Mouse (Mus musculus) limb, embryonic 13.5 days (tissue): Measurements from ENCODE around the gene Cpne7. TPM values are rescaled to one million over a fixed set of nuclear protein-coding genes. Genes with fewer than 3 reads are reported as not detected.

ENCODE experiments used
- ATAC-seq: fragments of 200-750 bp; cut with Nextera tagmentation; 2 replicates; pipeline ENCODE4 v1.8.0; 2017; ENCODE audit warnings: low read depth, moderate number of reproducible peaks, moderate TSS enrichment; ENCODE audit not compliant: low FRiP score
- H3K27ac ChIP-seq: fragments of 300-500 bp; sonication (generic); 2 replicates; pipeline ENCODE4 v1.5.1; 2015; ENCODE audit warnings: inconsistent platforms, mild to moderate bottlenecking, moderate library complexity
- H3K27me3 ChIP-seq: fragments of 300-500 bp; sonication (generic); 2 replicates; pipeline ENCODE4 v1.6.1; 2015; ENCODE audit warnings: mild to moderate bottlenecking, inconsistent platforms
- H3K36me3 ChIP-seq: fragments of 300-500 bp; sonication (generic); 2 replicates; pipeline ENCODE4 v1.6.1; 2015; ENCODE audit warnings: inconsistent platforms, mild to moderate bottlenecking, moderate library complexity
- H3K4me1 ChIP-seq: fragments of 300-500 bp; sonication (generic); 2 replicates; pipeline ENCODE4 v1.6.1; 2015; ENCODE audit warnings: inconsistent platforms
- H3K4me2 ChIP-seq: fragments of 300-500 bp; sonication (generic); replicated peaks from 2 replicates; pipeline ENCODE4 v1.6.1; 2015; ENCODE audit warnings: inconsistent platforms, mild to moderate bottlenecking, moderate library complexity
- H3K4me3 ChIP-seq: fragments of 300-500 bp; sonication (generic); 2 replicates; pipeline ENCODE4 v1.5.1; 2015; ENCODE audit warnings: moderate library complexity, mild to moderate bottlenecking, inconsistent platforms
- H3K9ac ChIP-seq: fragments of 300-500 bp; sonication (generic); 2 replicates; pipeline ENCODE4 v1.6.1; 2015; ENCODE audit warnings: mild to moderate bottlenecking, inconsistent platforms
- H3K9me3 ChIP-seq: fragments of 300-500 bp; sonication (generic); 2 replicates; pipeline ENCODE4 v1.6.1; 2016; ENCODE audit warnings: inconsistent platforms
- WGBS: fragments of 180-500 bp; shearing (Covaris S2); methylation state at CpG from one replicate; pipeline ENCODE4 v1.1.7; 2015; 5-methylcytosine and 5-hydroxymethylcytosine counted together
- polyA plus RNA-seq: library from polyadenylated mRNA; unstranded; fragments of >200 nt; fragmentation: Nextera tagmentation; extraction: Ambion mirVana; gene quantifications from 2 replicates; pipeline ENCODE4 v1.2.1, GENCODE M21; 2015

Cpne7 gene
- polyA plus RNA-seq, 1 experiment from 2014 or later, result 0.64 TPM

DNA sequence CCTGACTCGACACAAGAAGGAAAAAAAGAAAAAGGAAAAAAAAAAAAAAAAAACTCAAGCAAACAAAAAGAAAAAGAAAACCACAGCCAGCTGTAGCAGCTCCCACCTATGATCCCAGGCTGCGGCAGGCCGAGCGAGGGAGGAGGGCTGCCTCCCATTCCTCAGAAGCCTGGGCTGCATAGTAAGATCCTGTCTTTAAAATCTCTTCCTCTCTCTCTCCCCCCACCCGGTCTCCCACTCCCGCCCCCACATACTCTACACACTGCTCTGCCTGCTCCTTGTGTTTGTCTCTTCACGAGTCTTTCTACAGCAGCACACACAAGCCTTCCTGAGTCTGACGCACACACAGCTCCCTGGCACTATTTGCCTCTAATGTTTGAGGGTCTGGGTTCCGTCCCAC lies 4.9 kb downstream of the Cpne7 start:
- Histone ChIP-seq H3K36me3 (no peaks in the 10 kb centered on the region), H3K9me3 (no peaks in the 10 kb centered on the region), H3K9ac (0 out of 2 replicates have a peak overlapping the region, but pooled peaks have one; percentile 8), H3K4me1 (peaks cover 27% of the 10 kb centered on the region), H3K27ac (no peak overlapping the region), H3K27me3 (peaks cover 78% of the 10 kb centered on the region), H3K4me3 (no peak overlapping the region), H3K4me2 (no peak overlapping the region)
- 60% methylated on average over 9 of the region's 9 CpGs for WGBS
- no peak for ATAC-seq

DNA sequence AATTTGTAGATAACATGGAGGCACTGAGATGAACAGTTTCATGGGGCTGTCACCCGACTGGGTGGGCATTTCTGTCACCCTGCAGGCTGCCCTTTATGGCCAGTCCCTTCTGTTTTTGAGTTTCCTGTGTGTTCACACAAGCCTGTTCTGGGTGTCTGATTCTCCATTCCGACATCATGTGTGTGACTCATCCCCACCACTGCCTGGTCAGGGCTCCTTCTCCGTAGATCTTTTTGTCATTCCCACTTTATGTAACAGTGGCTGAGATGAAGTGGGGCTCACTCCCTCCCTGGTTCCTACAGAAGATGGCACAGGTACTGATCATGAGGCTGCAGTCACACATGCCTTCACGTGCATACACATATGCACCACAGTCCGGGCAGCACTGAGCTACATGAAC lies 5.5 kb downstream of the Cpne7 start:
- no peak for ATAC-seq
- H3K9ac ChIP-seq, result no peak overlapping the region
- peaks cover 77% of the 10 kb centered on the region for H3K27me3 ChIP-seq
- H3K27ac ChIP-seq, result no peak overlapping the region
- H3K36me3 ChIP-seq, result no peaks in the 10 kb centered on the region
- peaks cover 21% of the 10 kb centered on the region for H3K4me1 ChIP-seq
- no peak overlapping the region for H3K4me2 ChIP-seq
- WGBS, result 81% methylated on average over 5 of the region's 5 CpGs
- H3K9me3 ChIP-seq, result no peaks in the 10 kb centered on the region
- H3K4me3 ChIP-seq, result no peak overlapping the region

DNA sequence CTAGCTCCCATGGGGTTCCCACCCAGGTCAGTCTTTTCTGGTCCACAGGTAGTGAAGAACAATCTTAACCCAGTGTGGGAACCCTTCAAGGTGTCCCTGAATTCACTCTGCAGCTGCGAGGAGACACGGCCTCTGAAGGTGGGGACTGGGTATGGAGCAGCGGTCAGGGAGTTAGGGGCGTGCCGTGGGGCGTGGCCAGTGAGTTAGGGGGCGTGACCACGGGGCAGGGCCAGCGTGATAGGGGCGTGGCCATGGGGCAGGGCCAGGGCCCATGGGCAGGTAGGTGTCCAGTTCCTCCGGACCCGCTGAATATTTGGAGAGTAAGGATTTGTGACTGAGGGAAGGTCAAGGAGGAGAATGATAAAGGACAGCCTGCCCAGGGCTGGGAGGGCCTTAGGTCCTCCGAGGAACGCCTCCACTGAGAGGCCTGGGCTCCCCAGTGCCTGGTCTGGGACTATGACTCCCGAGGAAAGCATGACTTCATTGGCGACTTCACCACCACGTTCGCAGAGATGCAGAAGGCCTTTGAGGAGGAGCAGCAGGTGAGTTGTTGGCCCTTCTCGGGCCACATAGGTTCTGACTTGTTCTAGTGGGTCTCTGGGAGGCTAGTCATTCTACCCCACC lies 9.1 kb downstream of the Cpne7 start:
- Histone ChIP-seq H3K27ac (no peak overlapping the region), H3K4me1 (peaks cover 15% of the 10 kb centered on the region), H3K36me3 (no peaks in the 10 kb centered on the region), H3K9me3 (no peaks in the 10 kb centered on the region), H3K27me3 (peaks cover 50% of the 10 kb centered on the region), H3K4me2 (0 out of 2 replicates have a peak overlapping the region, but pooled peaks have one; percentile 0), H3K4me3 (no peak overlapping the region), H3K9ac (no peak overlapping the region)
- 9% methylated on average over 19 of the region's 19 CpGs for WGBS
- 0 out of 2 replicates have a peak, but pooled peaks have one; percentile 29 for ATAC-seq

DNA sequence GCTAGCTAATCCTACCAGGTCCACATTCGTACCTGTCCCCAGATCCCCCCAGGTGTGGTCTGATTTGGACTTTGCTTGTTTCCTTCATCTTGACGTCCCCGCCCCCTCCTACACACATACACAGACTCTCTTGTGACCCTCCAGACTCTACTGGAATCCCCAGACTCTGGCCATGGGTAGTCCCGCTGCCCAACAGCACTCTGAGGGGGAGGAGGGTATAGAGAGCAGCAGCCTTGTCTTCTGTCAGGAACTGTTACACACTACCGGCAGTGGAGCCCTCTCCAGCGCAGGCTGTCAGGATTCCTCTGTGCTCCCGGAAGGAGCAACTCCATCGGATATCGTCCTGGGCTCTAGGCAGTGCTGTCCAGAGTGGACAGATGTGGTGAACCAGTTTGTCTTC lies 13.9 kb downstream of the Cpne7 start:
- WGBS, result 69% methylated on average over 9 of the region's 9 CpGs
- no peak overlapping the region for H3K9ac ChIP-seq
- ATAC-seq, result no peak
- no peak overlapping the region for H3K4me3 ChIP-seq
- no peak overlapping the region for H3K4me2 ChIP-seq
- peaks cover 4% of the 10 kb centered on the region; the same call in 1 of the 2 replicates for H3K9me3 ChIP-seq
- no peaks in the 10 kb centered on the region for H3K36me3 ChIP-seq
- no peak overlapping the region for H3K27ac ChIP-seq
- H3K27me3 ChIP-seq, result peaks cover 15% of the 10 kb centered on the region
- peaks cover 5% of the 10 kb centered on the region for H3K4me1 ChIP-seq

DNA sequence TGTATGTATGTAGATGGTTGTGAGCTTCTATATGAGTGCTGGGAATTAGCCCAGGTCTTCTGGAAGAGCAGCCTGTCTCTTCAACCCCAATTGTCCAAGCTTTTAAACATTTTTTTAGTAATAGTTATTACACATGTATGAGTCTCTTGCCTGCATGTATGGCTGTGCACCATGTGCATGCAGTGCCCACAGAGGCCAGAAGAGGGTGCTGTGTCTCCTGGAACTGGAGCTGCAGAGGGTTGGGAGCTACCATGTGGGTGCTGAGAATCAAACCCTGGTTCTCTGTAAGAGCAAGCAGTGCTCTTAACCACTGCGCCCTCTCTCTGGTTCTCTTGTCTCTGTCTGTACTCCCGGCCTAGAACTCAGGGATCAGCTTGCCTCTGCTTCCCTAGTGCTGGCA lies 15.8 kb downstream of the Cpne7 start:
- Histone ChIP-seq H3K4me1 (peaks cover 16% of the 10 kb centered on the region), H3K27ac (no peak overlapping the region), H3K9me3 (peaks cover 4% of the 10 kb centered on the region; the same call in 1 of the 2 replicates), H3K4me3 (no peak overlapping the region), H3K27me3 (no peaks in the 10 kb centered on the region), H3K36me3 (no peaks in the 10 kb centered on the region), H3K4me2 (no peak overlapping the region), H3K9ac (no peak overlapping the region)
- WGBS, result 92% methylated on average over 2 of the region's 2 CpGs
- ATAC-seq, result no peak

DNA sequence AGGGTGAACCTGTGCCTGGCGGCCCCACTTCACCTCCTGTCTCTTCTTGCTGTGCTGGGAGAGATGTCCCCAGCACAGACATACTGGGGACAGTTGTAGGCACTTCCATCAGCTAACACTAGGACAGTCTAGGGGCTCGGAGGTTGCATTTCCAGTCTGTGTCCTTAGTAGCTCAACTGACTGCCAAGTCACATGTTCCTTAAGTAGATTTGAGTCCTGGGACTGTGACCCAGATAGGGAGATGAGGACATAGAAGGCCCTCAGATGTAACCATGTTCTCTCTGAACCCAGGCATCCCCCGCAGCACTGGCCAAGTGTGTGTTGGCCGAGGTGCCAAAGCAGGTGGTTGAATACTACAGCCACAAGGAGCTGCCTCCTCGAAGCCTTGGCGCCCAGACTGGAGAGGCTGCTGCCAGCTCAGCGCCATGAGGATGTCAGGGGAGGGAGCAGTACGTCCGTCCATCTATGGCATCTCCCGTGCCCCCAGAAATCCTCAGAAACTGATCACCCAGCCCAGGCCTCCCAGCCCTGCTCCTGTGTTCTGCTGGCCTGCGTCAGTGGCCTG lies 17.1 kb downstream of the Cpne7 start:
- H3K27me3 ChIP-seq, result no peaks in the 10 kb centered on the region
- no peak overlapping the region for H3K27ac ChIP-seq
- peaks cover 4% of the 10 kb centered on the region; the same call in 1 of the 2 replicates for H3K9me3 ChIP-seq
- no peak for ATAC-seq
- peaks cover 25% of the 10 kb centered on the region for H3K4me1 ChIP-seq
- no peak overlapping the region for H3K9ac ChIP-seq
- 90% methylated on average over 11 of the region's 11 CpGs for WGBS
- no peak overlapping the region for H3K4me3 ChIP-seq
- H3K36me3 ChIP-seq, result no peaks in the 10 kb centered on the region
- no peak overlapping the region for H3K4me2 ChIP-seq

DNA sequence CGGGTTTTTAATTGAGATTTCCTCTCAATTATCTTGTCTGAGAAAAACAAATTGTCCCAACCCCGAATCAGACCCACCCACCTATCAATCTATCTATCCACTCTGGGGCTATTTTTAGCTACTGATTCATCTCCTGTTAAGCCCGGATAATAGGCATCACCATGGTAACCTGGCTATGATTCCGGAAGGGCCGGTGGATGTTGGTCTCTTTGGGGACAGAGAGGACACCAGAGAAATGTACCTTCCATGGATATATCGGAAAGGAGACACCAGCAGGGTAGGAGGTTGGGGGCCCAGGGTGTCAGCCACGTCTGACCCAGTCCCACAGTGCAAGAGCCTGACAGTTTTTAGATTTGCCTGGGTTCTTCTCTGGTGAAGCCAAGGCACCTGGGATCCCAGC lies 18.2 kb downstream of the Cpne7 start:
- H3K4me2 ChIP-seq, result no peak overlapping the region
- WGBS, result 48% methylated on average over 7 of the region's 7 CpGs

DNA sequence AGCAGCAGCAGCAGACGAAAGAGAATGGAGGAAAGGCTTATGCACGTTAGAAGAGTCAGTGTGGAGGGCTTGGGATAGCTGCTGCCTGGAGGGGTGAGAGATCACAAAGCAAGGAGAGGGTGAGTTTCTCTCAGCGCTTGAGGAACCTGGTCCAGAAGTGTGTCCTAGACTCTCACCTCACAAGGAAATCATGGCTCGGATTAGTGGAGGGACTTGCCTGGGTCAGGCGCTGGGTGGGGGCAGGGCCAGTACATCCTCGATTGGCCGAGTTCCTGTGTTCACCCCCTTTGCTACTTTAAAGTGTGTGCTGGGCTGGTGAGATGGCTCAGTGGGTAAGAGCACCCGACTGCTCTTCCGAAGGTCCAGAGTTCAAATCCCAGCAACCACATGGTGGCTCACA lies 18.6 kb downstream of the Cpne7 start:
- WGBS, result 51% methylated on average over 9 of the region's 9 CpGs
- no peak overlapping the region for H3K4me3 ChIP-seq
- no peak overlapping the region for H3K9ac ChIP-seq
- H3K36me3 ChIP-seq, result no peaks in the 10 kb centered on the region
- no peaks in the 10 kb centered on the region for H3K27me3 ChIP-seq
- H3K9me3 ChIP-seq, result peaks cover 4% of the 10 kb centered on the region; the same call in 1 of the 2 replicates
- no peak overlapping the region for H3K27ac ChIP-seq
- no peak for ATAC-seq
- peaks cover 25% of the 10 kb centered on the region for H3K4me1 ChIP-seq
- H3K4me2 ChIP-seq, result no peak overlapping the region

More for the DNA sequence above, 18.2 kb downstream of the Cpne7 start:
- Histone ChIP-seq H3K4me1 (peaks cover 25% of the 10 kb centered on the region), H3K27me3 (no peaks in the 10 kb centered on the region), H3K9ac (no peak overlapping the region), H3K36me3 (no peaks in the 10 kb centered on the region), H3K4me3 (no peak overlapping the region), H3K9me3 (peaks cover 4% of the 10 kb centered on the region; the same call in 1 of the 2 replicates), H3K27ac (no peak overlapping the region)
- ATAC-seq, result no peak

DNA sequence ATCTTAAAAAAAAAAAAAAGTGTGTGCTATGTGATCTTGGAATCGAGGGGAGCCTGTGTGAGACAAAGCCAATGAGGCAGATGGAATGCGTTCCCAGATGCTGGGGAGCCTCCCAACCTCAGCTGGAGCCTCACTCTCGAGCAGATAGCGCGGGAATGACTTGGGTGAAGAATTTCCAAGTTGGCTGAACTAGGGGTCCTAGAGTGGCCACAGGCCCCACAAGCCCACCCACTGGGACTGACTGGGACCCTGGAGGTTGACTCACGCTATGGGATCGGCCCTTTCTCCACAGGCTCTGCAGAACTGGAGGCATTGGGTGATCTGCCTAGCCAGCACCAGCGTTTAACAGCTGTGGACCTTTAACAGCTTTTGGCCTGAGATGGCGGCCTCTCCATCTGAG lies 19.1 kb downstream of the Cpne7 start:
- Histone ChIP-seq H3K9me3 (peaks cover 4% of the 10 kb centered on the region; the same call in 1 of the 2 replicates), H3K4me3 (no peak overlapping the region), H3K36me3 (no peaks in the 10 kb centered on the region), H3K9ac (no peak overlapping the region), H3K4me2 (no peak overlapping the region), H3K27ac (peak overlapping the region; percentile 48; the same call in 1 of the 2 replicates), H3K27me3 (no peaks in the 10 kb centered on the region), H3K4me1 (peaks cover 25% of the 10 kb centered on the region)
- ATAC-seq, result no peak
- 83% methylated on average over 9 of the region's 9 CpGs for WGBS

DNA sequence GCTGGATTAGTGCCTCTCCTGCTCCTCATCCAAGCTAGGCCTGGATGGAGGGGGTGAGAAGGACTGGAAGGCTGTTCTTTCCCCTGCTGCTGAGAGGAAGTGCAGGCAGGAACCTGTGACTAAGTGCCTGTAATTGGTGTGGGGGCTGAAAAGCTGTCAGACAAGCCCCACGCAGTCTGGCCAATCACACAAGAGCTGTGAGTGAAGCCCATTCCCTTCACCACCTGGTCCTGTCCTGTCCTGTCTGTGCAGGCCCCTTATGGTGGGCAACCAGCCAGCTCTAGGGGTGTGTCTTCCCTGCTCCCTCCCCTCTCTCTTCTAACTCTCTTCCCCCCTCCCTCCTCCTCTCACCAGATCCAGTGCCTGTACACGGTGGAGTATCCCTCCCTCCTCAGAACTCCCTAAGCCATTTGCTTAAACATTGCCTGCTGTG lies 20.5 kb downstream of the Cpne7 start:
- H3K4me2 ChIP-seq, result 0 out of 2 replicates have a peak overlapping the region, but pooled peaks have one; percentile 7
- peak overlapping the region; percentile 85 for H3K27ac ChIP-seq
- peak; percentile 95 for ATAC-seq
- H3K4me1 ChIP-seq, result peaks cover 35% of the 10 kb centered on the region
- no peaks in the 10 kb centered on the region for H3K36me3 ChIP-seq
- H3K9ac ChIP-seq, result peak overlapping the region; percentile 50; the same call in 1 of the 2 replicates
- H3K9me3 ChIP-seq, result peaks cover 4% of the 10 kb centered on the region; the same call in 1 of the 2 replicates
- H3K4me3 ChIP-seq, result no peak overlapping the region
- H3K27me3 ChIP-seq, result no peaks in the 10 kb centered on the region
- WGBS, result 0% methylated on average over 2 of the region's 2 CpGs

DNA sequence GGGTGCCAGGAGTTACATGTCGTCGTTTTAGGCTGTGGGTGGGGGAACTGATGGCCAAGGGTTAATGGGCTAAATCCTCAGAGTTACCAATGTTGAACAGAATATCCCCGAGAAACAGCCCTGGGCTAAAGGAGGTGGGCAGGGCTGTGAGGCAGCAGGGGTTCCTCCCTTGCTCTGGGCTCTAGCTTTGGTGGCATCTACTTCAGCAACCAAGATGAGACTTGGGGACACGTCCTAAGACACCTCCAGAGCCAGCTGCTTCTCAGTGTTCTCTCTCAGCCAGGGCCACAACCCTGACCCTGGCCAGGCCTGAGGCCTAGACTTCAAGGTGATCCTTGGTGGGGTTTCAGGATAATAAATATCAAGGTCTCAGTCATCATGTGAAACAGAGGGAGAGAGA lies 21.6 kb downstream of the Cpne7 start:
- H3K4me1 ChIP-seq, result peaks cover 35% of the 10 kb centered on the region
- H3K9me3 ChIP-seq, result no peaks in the 10 kb centered on the region
- no peak overlapping the region for H3K9ac ChIP-seq
- no peak overlapping the region for H3K4me2 ChIP-seq
- H3K4me3 ChIP-seq, result no peak overlapping the region
- no peaks in the 10 kb centered on the region for H3K27me3 ChIP-seq
- 43% methylated on average over 4 of the region's 4 CpGs for WGBS
- no peak for ATAC-seq
- no peak overlapping the region for H3K27ac ChIP-seq
- H3K36me3 ChIP-seq, result no peaks in the 10 kb centered on the region

DNA sequence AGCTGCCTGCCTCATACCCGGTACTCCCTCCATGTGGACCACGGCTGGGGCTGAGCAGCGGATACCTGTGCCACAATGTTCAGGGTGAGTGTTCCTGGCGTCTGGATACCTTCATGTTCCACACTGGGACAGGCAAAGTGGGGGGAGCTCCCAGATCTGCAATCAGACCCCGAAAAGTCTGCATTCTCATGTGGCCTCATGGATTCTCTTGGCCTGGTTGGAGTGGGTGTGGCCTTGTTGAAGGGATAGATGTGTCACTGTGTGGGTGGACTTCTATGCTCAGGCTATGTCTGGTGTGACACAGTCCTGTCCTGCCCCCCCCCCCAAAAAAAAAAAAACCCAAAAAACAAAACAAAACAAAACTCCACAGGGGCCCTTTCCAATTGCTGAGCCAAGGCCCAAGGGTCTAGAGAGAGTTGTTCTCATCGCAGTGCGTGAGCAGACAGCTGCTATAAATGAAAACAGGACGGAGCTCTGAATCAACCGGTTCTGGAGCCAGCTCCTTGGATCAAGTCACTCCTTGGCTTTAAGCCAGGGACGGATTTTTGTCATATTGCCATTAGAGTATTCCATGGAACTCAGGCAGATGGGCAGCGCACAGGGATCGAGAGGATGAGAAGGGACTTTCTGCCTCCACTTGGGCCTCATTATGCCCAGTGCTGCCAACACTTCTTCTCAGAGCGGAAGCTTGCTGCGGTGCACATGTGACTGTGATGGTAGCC lies 24.7 kb downstream of the Cpne7 start:
- 59% methylated on average over 14 of the region's 14 CpGs for WGBS
- no peaks in the 10 kb centered on the region for H3K9me3 ChIP-seq
- no peaks in the 10 kb centered on the region for H3K36me3 ChIP-seq
- no peak overlapping the region for H3K4me2 ChIP-seq
- no peak overlapping the region for H3K4me3 ChIP-seq
- peaks cover 29% of the 10 kb centered on the region for H3K4me1 ChIP-seq
- H3K27me3 ChIP-seq, result no peaks in the 10 kb centered on the region
- no peak for ATAC-seq
- H3K27ac ChIP-seq, result peak overlapping the region; percentile 48
- H3K9ac ChIP-seq, result no peak overlapping the region
